Mouse (Mus musculus) CH12.LX (cell line): ENCODE measurements at regions not wholly inside any gene's neighbourhood (a gene's known extent, or its start where the extent isn't known, plus 50 kb on each side); places are given as distances from the start of the nearest gene placed in this dataset.

ENCODE experiments used
- DNase-seq: peaks from one replicate; pipeline ENCODE4 v3.0.0-alpha.2; 2013; ENCODE audit errors: extremely low read depth
- H3K27ac ChIP-seq: 2 replicates; pipeline ENCODE4 v1.5.1; 2012; ENCODE audit warnings: low read depth, mild to moderate bottlenecking, control low read depth, moderate library complexity; ENCODE audit not compliant: insufficient read depth
- H3K27me3 ChIP-seq: replicated peaks from 2 replicates; pipeline ENCODE3; 2012; ENCODE audit warnings: inconsistent platforms
- H3K36me3 ChIP-seq, 2 experiments: replicated peaks in 1 of 2; 2 replicates each; pipeline versions ENCODE3 to v1.6.1; 2012; ENCODE audit warnings: inconsistent platforms in 1 of 2, low read length in 1 of 2, mild to moderate bottlenecking in 1 of 2, mixed read lengths in 1 of 2, moderate library complexity in 1 of 2; ENCODE audit not compliant: control insufficient read depth in 1 of 2, insufficient read depth in 1 of 2
- H3K4me1 ChIP-seq, 2 experiments: 2 replicates each; pipeline ENCODE4 v1.6.1; 2012; ENCODE audit warnings: inconsistent platforms in 1 of 2, moderate library complexity in 1 of 2; ENCODE audit not compliant: insufficient read depth in 2 of 2, control insufficient read depth in 1 of 2
- H3K4me2 ChIP-seq: 2 replicates; pipeline ENCODE4 v1.6.1; 2012; ENCODE audit warnings: low read depth, mild to moderate bottlenecking, control low read depth; ENCODE audit not compliant: poor library complexity, insufficient read depth, severe bottlenecking
- H3K4me3 ChIP-seq, 3 experiments: fragments of 150-350 bp in 1 of 3; sonication (generic) in 1 of 3; replicated peaks in 1 of 3; 2 replicates each; pipeline versions ENCODE3 to v1.5.1; 2011 to 2012; ENCODE audit warnings: low read depth in 2 of 3, low read length in 2 of 3, mild to moderate bottlenecking in 2 of 3, moderate library complexity in 2 of 3, control low read depth in 1 of 3, improper control_type of control experiment in 1 of 3, inconsistent platforms in 1 of 3, mixed read lengths in 1 of 3; ENCODE audit not compliant: poor library complexity in 1 of 3
- H3K79me2 ChIP-seq: replicated peaks from 2 replicates; pipeline ENCODE4 v1.6.1; 2012; ENCODE audit warnings: mild to moderate bottlenecking, moderate library complexity; ENCODE audit not compliant: control insufficient read depth, poor library complexity, insufficient read depth, severe bottlenecking; ENCODE audit errors: extremely low read depth
- H3K9ac ChIP-seq: 2 replicates; pipeline ENCODE4 v1.6.1; 2012; ENCODE audit warnings: low read depth, mild to moderate bottlenecking, control low read depth, moderate library complexity; ENCODE audit not compliant: insufficient read depth
- H3K9me3 ChIP-seq: replicated peaks from 2 replicates; pipeline ENCODE3; 2012; ENCODE audit warnings: low read length, inconsistent platforms, mixed read lengths
- BHLHE40 ChIP-seq: IDR thresholded peaks from 2 replicates; pipeline ENCODE4 v1.6.1; 2011; ENCODE audit warnings: mild to moderate bottlenecking, low read depth, low read length, improper control_type of control experiment
- CHD2 ChIP-seq: IDR thresholded peaks from 2 replicates; pipeline ENCODE4 v1.6.1; 2011; ENCODE audit warnings: low read length, improper control_type of control experiment
- CTCF ChIP-seq, 2 experiments: IDR thresholded peaks in 1 of 2; conservative IDR thresholded peaks in 1 of 2; 2 replicates each; pipeline ENCODE4 v1.5.1; 2011 to 2012; ENCODE audit warnings: low read depth in 2 of 2, low read length in 2 of 2, improper control_type of control experiment in 1 of 2, inconsistent platforms in 1 of 2, mild to moderate bottlenecking in 1 of 2, moderate library complexity in 1 of 2
- E2F4 ChIP-seq: IDR thresholded peaks from 2 replicates; pipeline ENCODE4 v1.6.1; 2011; ENCODE audit warnings: low read depth, low read length, improper control_type of control experiment; ENCODE audit not compliant: insufficient replicate concordance
- EP300 ChIP-seq: IDR thresholded peaks from 2 replicates; pipeline ENCODE4 v1.6.1; 2011; ENCODE audit warnings: low read length, improper control_type of control experiment
- ETS1 ChIP-seq: conservative IDR thresholded peaks from 2 replicates; pipeline ENCODE4 v1.6.1; 2012; ENCODE audit warnings: low read depth, mild to moderate bottlenecking, inconsistent platforms, low read length, improper control_type of control experiment, moderate library complexity
- GABPA ChIP-seq: IDR thresholded peaks from 2 replicates; pipeline ENCODE4 v1.6.1; 2012; ENCODE audit warnings: low read depth, low read length, improper control_type of control experiment, inconsistent platforms; ENCODE audit not compliant: insufficient replicate concordance
- IRF4 ChIP-seq: IDR thresholded peaks from 2 replicates; pipeline ENCODE4 v1.6.1; 2014; ENCODE audit warnings: low read depth, mild to moderate bottlenecking, inconsistent platforms, low read length, improper control_type of control experiment
- JUN ChIP-seq: IDR thresholded peaks from 2 replicates; pipeline ENCODE4 v1.6.1; 2011; ENCODE audit warnings: low read depth, mild to moderate bottlenecking, low read length, improper control_type of control experiment, moderate library complexity; ENCODE audit not compliant: insufficient read depth
- JUND ChIP-seq: conservative IDR thresholded peaks from 2 replicates; pipeline ENCODE4 v1.6.1; 2011; ENCODE audit warnings: low read depth, low read length, improper control_type of control experiment
- MAFK ChIP-seq: IDR thresholded peaks from 2 replicates; pipeline ENCODE4 v1.6.1; 2011; ENCODE audit warnings: low read length, improper control_type of control experiment; ENCODE audit not compliant: insufficient replicate concordance
- MAX ChIP-seq: IDR thresholded peaks from 2 replicates; pipeline ENCODE4 v1.6.1; 2011; ENCODE audit warnings: low read length, improper control_type of control experiment
- MAZ ChIP-seq: IDR thresholded peaks from 2 replicates; pipeline ENCODE4 v1.6.1; 2012; ENCODE audit warnings: low read depth, mild to moderate bottlenecking, inconsistent platforms, low read length, improper control_type of control experiment, moderate library complexity
- MEF2A ChIP-seq: IDR thresholded peaks from 2 replicates; pipeline ENCODE4 v1.6.1; 2014; ENCODE audit warnings: low read depth, mild to moderate bottlenecking, inconsistent platforms, low read length, improper control_type of control experiment, borderline replicate concordance
- MXI1 ChIP-seq: IDR thresholded peaks from 2 replicates; pipeline ENCODE4 v1.6.1; 2011; ENCODE audit warnings: mild to moderate bottlenecking, low read depth, low read length, improper control_type of control experiment
- MYC ChIP-seq: IDR thresholded peaks from 2 replicates; pipeline ENCODE4 v1.6.1; 2011; ENCODE audit warnings: low read depth, mild to moderate bottlenecking, improper control_type of control experiment, low read length
- NELFE ChIP-seq: IDR thresholded peaks from 2 replicates; pipeline ENCODE4 v1.6.1; 2011; ENCODE audit warnings: low read depth, low read length, improper control_type of control experiment
- PAX5 ChIP-seq: IDR thresholded peaks from 2 replicates; pipeline ENCODE4 v1.6.1; 2012; ENCODE audit warnings: low read length, inconsistent platforms, mixed read lengths
- POLR2A ChIP-seq: IDR thresholded peaks from 2 replicates; pipeline ENCODE4 v1.6.1; 2011; ENCODE audit warnings: low read depth, mild to moderate bottlenecking, improper control_type of control experiment, low read length
- POLR2AphosphoS2 ChIP-seq: IDR thresholded peaks from 2 replicates; pipeline ENCODE4 v1.6.1; 2011; ENCODE audit warnings: low read depth, low read length, improper control_type of control experiment
- RAD21 ChIP-seq: IDR thresholded peaks from 2 replicates; pipeline ENCODE4 v1.6.1; 2011; ENCODE audit warnings: low read depth, mild to moderate bottlenecking, low read length, improper control_type of control experiment, moderate library complexity
- RCOR1 ChIP-seq: conservative IDR thresholded peaks from 2 replicates; pipeline ENCODE4 v1.6.1; 2012; ENCODE audit warnings: low read depth, mild to moderate bottlenecking, inconsistent platforms, low read length, improper control_type of control experiment
- SIN3A ChIP-seq: IDR thresholded peaks from 2 replicates; pipeline ENCODE4 v1.6.1; 2012; ENCODE audit warnings: low read length, improper control_type of control experiment, inconsistent platforms
- SMC3 ChIP-seq: IDR thresholded peaks from 2 replicates; pipeline ENCODE4 v1.6.1; 2011; ENCODE audit warnings: low read depth, low read length, improper control_type of control experiment
- TBP ChIP-seq: conservative IDR thresholded peaks from 2 replicates; pipeline ENCODE4 v1.6.1; 2011; ENCODE audit warnings: low read depth, low read length, improper control_type of control experiment
- TCF12 ChIP-seq: IDR thresholded peaks from 2 replicates; pipeline ENCODE4 v1.6.1; 2014; ENCODE audit warnings: low read depth, mild to moderate bottlenecking, inconsistent platforms, low read length, improper control_type of control experiment
- USF1 ChIP-seq: IDR thresholded peaks from 2 replicates; pipeline ENCODE4 v1.6.1; 2014; ENCODE audit warnings: low read depth, mild to moderate bottlenecking, inconsistent platforms, low read length, improper control_type of control experiment
- ZMIZ1 ChIP-seq: IDR thresholded peaks from 2 replicates; pipeline ENCODE4 v1.6.1; 2012; ENCODE audit warnings: low read depth, mild to moderate bottlenecking, inconsistent platforms, low read length, improper control_type of control experiment
- ZNF384 ChIP-seq: IDR thresholded peaks from 2 replicates; pipeline ENCODE4 v1.6.1; 2012; ENCODE audit warnings: low read depth, low read length, improper control_type of control experiment, inconsistent platforms
- dilution Hi-C: fragments of 300-500 bp; cut with MboI; formaldehyde crosslinking; loops from 2 replicates; pipeline ENCODE4 v1.14.3; 2020; ENCODE audit warnings: low sequenced_read_pairs; ENCODE audit not compliant: extremely low pct_unique_long_range_greater_than_20kb, extremely low pct_ligation_motif_present
- in situ Hi-C: fragments of 300-500 bp; cut with MboI; formaldehyde crosslinking; loops from 3 replicates; pipeline ENCODE4 v1.14.3; 2019; ENCODE audit warnings: low sequenced_read_pairs, low pct_ligation_motif_present, low pct_unique_long_range_greater_than_20kb, mixed read lengths

DNA sequence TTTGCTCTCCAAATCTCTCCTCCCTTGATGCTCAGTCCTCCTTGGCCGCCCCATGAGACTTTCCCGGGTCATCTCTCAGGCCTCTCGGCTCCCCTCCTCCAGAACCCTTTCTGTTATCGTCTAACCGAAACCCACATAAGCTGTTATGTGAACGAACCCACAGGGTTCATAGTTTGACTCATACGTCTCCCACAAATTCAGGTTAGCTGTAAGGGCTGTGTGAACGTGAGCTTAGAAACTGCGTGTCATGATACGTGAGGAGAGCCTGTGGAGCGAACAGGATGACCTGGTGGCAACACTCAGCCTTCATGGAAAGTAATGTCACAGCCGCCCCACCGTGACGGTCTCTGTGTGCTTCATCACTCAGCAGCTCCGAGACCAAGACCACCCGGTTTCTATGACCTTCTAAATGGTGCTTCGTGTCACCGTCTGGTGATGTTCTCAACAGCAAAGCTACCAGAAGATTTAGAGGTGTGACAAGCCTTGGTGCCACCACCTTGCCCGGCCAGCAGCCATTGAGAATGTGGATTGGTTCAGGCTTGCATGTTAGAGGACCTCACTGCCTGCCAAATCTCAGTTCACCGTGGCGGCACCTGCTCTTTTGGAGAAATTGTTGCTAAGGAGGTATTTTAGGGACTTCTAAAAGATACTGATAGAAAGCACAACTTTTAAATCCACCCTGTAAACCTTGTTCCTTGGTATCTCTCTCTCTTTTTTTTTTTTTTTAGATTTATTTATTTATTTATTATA is 107.4 kb downstream of the Ets2 start:
- peak overlapping the region; percentile 53 for H3K4me2 ChIP-seq
- in situ Hi-C loops (no loop called here), dilution Hi-C loops (no loop called here)
- H3K79me2 ChIP-seq: no peaks in the 10 kb centered on the region
- peak; percentile 52; the same call in 1 of the 2 replicates for TF ChIP-seq ZNF384
- TF ChIP-seq CTCF (conservative IDR thresholded peaks at IDR 0.05 in 1 of 2, IDR thresholded peaks at IDR 0.05 in 1 of 2; ENCODE audit: low read depth in 2 of 2, low read length in 2 of 2): no peak
- TF ChIP-seq RAD21: no peak; the same call in none of the 2 replicates
- peak; percentile 92 for TF ChIP-seq IRF4
- TF ChIP-seq NELFE: no peak
- TF ChIP-seq MYC: no peak
- 0 out of 2 replicates have a peak, but pooled peaks have one; percentile 3 for TF ChIP-seq SMC3
- no peak for TF ChIP-seq E2F4
- no peak for TF ChIP-seq CHD2
- TF ChIP-seq POLR2AphosphoS2: no peak
- 0 out of 2 replicates have a peak, but pooled peaks have one; percentile 42 for TF ChIP-seq TCF12
- no peak for TF ChIP-seq USF1
- peak; percentile 63; the same call in 1 of the 2 replicates for TF ChIP-seq MAZ
- no peak for TF ChIP-seq ZMIZ1
- peak; percentile 44; the same call in 1 of the 2 replicates for TF ChIP-seq MAFK
- no peak for TF ChIP-seq MAX
- no peak for TF ChIP-seq TBP
- no peak; the same call in 1 of the 2 replicates for TF ChIP-seq MEF2A
- no peak for TF ChIP-seq POLR2A
- TF ChIP-seq JUN: peak; percentile 46; the same call in 1 of the 2 replicates
- no peak for TF ChIP-seq GABPA
- peak; percentile 92 for TF ChIP-seq BHLHE40
- TF ChIP-seq MXI1: peak; percentile 54; the same call in 1 of the 2 replicates
- peak; percentile 61 for TF ChIP-seq SIN3A
- TF ChIP-seq JUND: peak; percentile 79
- peak; percentile 69 for TF ChIP-seq ETS1
- no peak for TF ChIP-seq PAX5
- TF ChIP-seq EP300: peak; percentile 83
- TF ChIP-seq RCOR1: 0 out of 2 replicates have a peak, but pooled peaks have one; percentile 45
- H3K27ac ChIP-seq: no peak overlapping the region
- peaks cover 2% of the 10 kb centered on the region for H3K27me3 ChIP-seq
- H3K9ac ChIP-seq: peak overlapping the region; percentile 29; the same call in 1 of the 2 replicates
- no peak overlapping the region for H3K4me3 ChIP-seq
- H3K4me1 ChIP-seq: peaks cover 5 to 7% of the 10 kb centered on the region in 2 experiments
- H3K36me3 ChIP-seq: no peaks in the 10 kb centered on the region
- DNase-seq: no peak
- H3K9me3 ChIP-seq: no peaks in the 10 kb centered on the region
